Mouse (Mus musculus): ENCODE results near the gene Taf1d. TPM values are rescaled to one million over a fixed set of nuclear protein-coding genes. Genes with fewer than 3 reads are reported as not detected.
A peak's percentile ranks its signal among the peaks of the same experiment; 100 is the strongest.

Taf1d gene
- polyA plus RNA-seq (2015; fragmentation: Nextera tagmentation; extraction: Ambion mirVana), result 66.5 and 68.9 TPM in 2 replicates

- H3K36me3 ChIP-seq, result peaks cover 17% of the 10 kb centered on the region
- WGBS, result 12% methylated on average over 45 of the region's 45 CpGs
- H3K27ac ChIP-seq (replicated peaks), result peak within 1 kb of the TSS; percentile 91
- ATAC-seq (ENCODE audit: insufficient number of reproducible peaks, low FRiP score, low TSS enrichment, low read depth), result peak; percentile 95
- peak within 1 kb of the TSS; percentile 81 for H3K4me3 ChIP-seq (replicated peaks)
- H3K9me3 ChIP-seq (replicated peaks), result no peaks in the 10 kb centered on the region
- H3K9ac ChIP-seq, result peak within 1 kb of the TSS; percentile 95
- no peaks in the 10 kb centered on the region for H3K27me3 ChIP-seq
- peak within 1 kb of the TSS; percentile 69 for H3K4me2 ChIP-seq (replicated peaks)
- H3K4me1 ChIP-seq, result peaks cover 21% of the 10 kb centered on the region
These were observed at the start of gene Taf1d for GRCm38 (mm10) chr9:15305503-15306397. Gene Taf1d, plus strand, starts transcription at chr9:15306214.

GRCm38 (mm10) chr9:15256214-15256613 lies 49.8 kb upstream of the Taf1d start:
- Histone ChIP-seq H3K4me2 (replicated peaks) (no peak overlapping the region), H3K9me3 (replicated peaks) (no peaks in the 10 kb centered on the region), H3K4me1 (no peaks in the 10 kb centered on the region), H3K27ac (replicated peaks) (no peak overlapping the region), H3K27me3 (no peaks in the 10 kb centered on the region), H3K36me3 (peaks cover 15% of the 10 kb centered on the region), H3K9ac (no peak overlapping the region), H3K4me3 (replicated peaks) (no peak overlapping the region)
- 75% methylated on average over 3 of the region's 3 CpGs for WGBS
- ATAC-seq (ENCODE audit: insufficient number of reproducible peaks, low FRiP score, low TSS enrichment, low read depth), result no peak

- no peaks in the 10 kb centered on the region for H3K27me3 ChIP-seq
- ATAC-seq (ENCODE audit: insufficient number of reproducible peaks, low FRiP score, low TSS enrichment, low read depth), result no peak
- no peak overlapping the region for H3K27ac ChIP-seq (replicated peaks)
- H3K36me3 ChIP-seq, result peaks cover 70% of the 10 kb centered on the region
- H3K9me3 ChIP-seq (replicated peaks), result no peaks in the 10 kb centered on the region
- no peak overlapping the region for H3K4me2 ChIP-seq (replicated peaks)
- H3K9ac ChIP-seq, result no peak overlapping the region
- H3K4me3 ChIP-seq (replicated peaks), result no peak overlapping the region
- H3K4me1 ChIP-seq, result no peaks in the 10 kb centered on the region
- 91% methylated on average over 8 of the region's 8 CpGs for WGBS
These were observed 44.0 kb upstream of the Taf1d start for GRCm38 (mm10) chr9:15261980-15262379.

GRCm38 (mm10) chr9:15263487-15263886 lies 42.5 kb upstream of the Taf1d start:
- Histone ChIP-seq H3K4me2 (replicated peaks) (no peak overlapping the region), H3K27ac (replicated peaks) (no peak overlapping the region), H3K9me3 (replicated peaks) (no peaks in the 10 kb centered on the region), H3K4me3 (replicated peaks) (no peak overlapping the region), H3K9ac (no peak overlapping the region), H3K27me3 (no peaks in the 10 kb centered on the region), H3K36me3 (peaks cover 83% of the 10 kb centered on the region), H3K4me1 (no peaks in the 10 kb centered on the region)
- WGBS, result 93% methylated on average over 10 of the region's 10 CpGs
- ATAC-seq (ENCODE audit: insufficient number of reproducible peaks, low FRiP score, low TSS enrichment, low read depth), result no peak

- Histone ChIP-seq H3K27me3 (no peaks in the 10 kb centered on the region), H3K36me3 (peaks cover 78% of the 10 kb centered on the region), H3K27ac (replicated peaks) (no peak overlapping the region), H3K9me3 (replicated peaks) (no peaks in the 10 kb centered on the region), H3K4me1 (0 out of 2 replicates have a peak, but pooled peaks cover 12% of the 10 kb centered on the region), H3K4me3 (replicated peaks) (no peak overlapping the region), H3K4me2 (replicated peaks) (no peak overlapping the region), H3K9ac (no peak overlapping the region)
- 90% methylated on average over 2 of the region's 2 CpGs for WGBS
- no peak for ATAC-seq (ENCODE audit: insufficient number of reproducible peaks, low FRiP score, low TSS enrichment, low read depth)
These were observed 32.0 kb upstream of the Taf1d start for GRCm38 (mm10) chr9:15273981-15274380.

GRCm38 (mm10) chr9:15276855-15277254 lies 29.2 kb upstream of the Taf1d start:
- peaks cover 24% of the 10 kb centered on the region for H3K4me1 ChIP-seq
- ATAC-seq (ENCODE audit: insufficient number of reproducible peaks, low FRiP score, low TSS enrichment, low read depth), result no peak
- H3K36me3 ChIP-seq, result peaks cover 49% of the 10 kb centered on the region
- H3K9ac ChIP-seq, result no peak overlapping the region
- 92% methylated on average over 4 of the region's 4 CpGs for WGBS
- H3K27ac ChIP-seq (replicated peaks), result no peak overlapping the region
- H3K9me3 ChIP-seq (replicated peaks), result no peaks in the 10 kb centered on the region
- H3K27me3 ChIP-seq, result no peaks in the 10 kb centered on the region
- H3K4me2 ChIP-seq (replicated peaks), result no peak overlapping the region
- H3K4me3 ChIP-seq (replicated peaks), result no peak overlapping the region

- H3K4me3 ChIP-seq (replicated peaks), result no peak overlapping the region
- WGBS, result 91% methylated on average over 3 of the region's 3 CpGs
- H3K9ac ChIP-seq, result no peak overlapping the region
- no peak overlapping the region for H3K27ac ChIP-seq (replicated peaks)
- H3K27me3 ChIP-seq, result no peaks in the 10 kb centered on the region
- H3K36me3 ChIP-seq, result peaks cover 35% of the 10 kb centered on the region
- no peak for ATAC-seq (ENCODE audit: insufficient number of reproducible peaks, low FRiP score, low TSS enrichment, low read depth)
- no peaks in the 10 kb centered on the region for H3K9me3 ChIP-seq (replicated peaks)
- peaks cover 24% of the 10 kb centered on the region for H3K4me1 ChIP-seq
- no peak overlapping the region for H3K4me2 ChIP-seq (replicated peaks)
These were observed 27.7 kb upstream of the Taf1d start for GRCm38 (mm10) chr9:15278343-15278742.

- H3K27ac ChIP-seq (replicated peaks), result peak overlapping the region; percentile 89
- no peak; the same call in 1 of the 2 replicates for ATAC-seq (ENCODE audit: insufficient number of reproducible peaks, low FRiP score, low TSS enrichment, low read depth)
- WGBS, result 8% methylated on average over 19 of the region's 19 CpGs
- peaks cover 24% of the 10 kb centered on the region for H3K4me1 ChIP-seq
- H3K27me3 ChIP-seq, result no peaks in the 10 kb centered on the region
- peaks cover 26% of the 10 kb centered on the region for H3K36me3 ChIP-seq
- H3K9me3 ChIP-seq (replicated peaks), result no peaks in the 10 kb centered on the region
- H3K4me3 ChIP-seq (replicated peaks), result peak overlapping the region; percentile 68
- peak overlapping the region; percentile 63 for H3K4me2 ChIP-seq (replicated peaks)
- H3K9ac ChIP-seq, result peak overlapping the region; percentile 95
These were observed 26.8 kb upstream of the Taf1d start for GRCm38 (mm10) chr9:15279139-15279648.

- H3K4me3 ChIP-seq (replicated peaks), result peak within 1 kb of the TSS; percentile 68
- H3K4me2 ChIP-seq (replicated peaks), result peak within 1 kb of the TSS; percentile 63
- H3K27ac ChIP-seq (replicated peaks), result peak within 1 kb of the TSS; percentile 89
- ATAC-seq (ENCODE audit: insufficient number of reproducible peaks, low FRiP score, low TSS enrichment, low read depth), result peak; percentile 95
- no peaks in the 10 kb centered on the region for H3K27me3 ChIP-seq
- H3K4me1 ChIP-seq, result peaks cover 24% of the 10 kb centered on the region
- no peaks in the 10 kb centered on the region for H3K9me3 ChIP-seq (replicated peaks)
- H3K36me3 ChIP-seq, result peaks cover 23% of the 10 kb centered on the region
- H3K9ac ChIP-seq, result peak within 1 kb of the TSS; percentile 95
- WGBS, result 1% methylated on average over 57 of the region's 57 CpGs
These were observed 26.1 kb upstream of the Taf1d start, which contains the start of gene Med17 for GRCm38 (mm10) chr9:15279649-15280490. Gene Med17, minus strand, starts transcription at chr9:15279931.

GRCm38 (mm10) chr9:15280491-15280879 lies 25.5 kb upstream of the Taf1d start:
- peaks cover 17% of the 10 kb centered on the region for H3K36me3 ChIP-seq
- H3K4me2 ChIP-seq (replicated peaks), result peak overlapping the region; percentile 63
- no peaks in the 10 kb centered on the region for H3K9me3 ChIP-seq (replicated peaks)
- ATAC-seq (ENCODE audit: insufficient number of reproducible peaks, low FRiP score, low TSS enrichment, low read depth), result no peak
- H3K4me1 ChIP-seq, result peaks cover 24% of the 10 kb centered on the region
- H3K27me3 ChIP-seq, result no peaks in the 10 kb centered on the region
- H3K9ac ChIP-seq, result peak overlapping the region; percentile 95
- peak overlapping the region; percentile 89 for H3K27ac ChIP-seq (replicated peaks)
- peak overlapping the region; percentile 68 for H3K4me3 ChIP-seq (replicated peaks)
- 46% methylated on average over 5 of the region's 5 CpGs for WGBS

GRCm38 (mm10) chr9:15285443-15285842 lies 20.6 kb upstream of the Taf1d start:
- H3K4me2 ChIP-seq (replicated peaks), result no peak overlapping the region
- H3K9ac ChIP-seq, result no peak overlapping the region
- H3K36me3 ChIP-seq, result peaks cover 10% of the 10 kb centered on the region; the same call in 1 of the 2 replicates
- H3K4me1 ChIP-seq, result peaks cover 10% of the 10 kb centered on the region
- WGBS, result 63% methylated on average over 3 of the region's 3 CpGs
- H3K27ac ChIP-seq (replicated peaks), result no peak overlapping the region
- no peaks in the 10 kb centered on the region for H3K9me3 ChIP-seq (replicated peaks)
- H3K27me3 ChIP-seq, result no peaks in the 10 kb centered on the region
- no peak overlapping the region for H3K4me3 ChIP-seq (replicated peaks)
- no peak for ATAC-seq (ENCODE audit: insufficient number of reproducible peaks, low FRiP score, low TSS enrichment, low read depth)

All from embryonic facial prominence, embryonic 15.5 days (tissue).